ENCODE assay signal across 7 mouse cellular contexts in genomic region chr9:122568691-122569441, GRCm38 (mm10).
DNase-seq lines count a peak whose midpoint lies in the region; ATAC-seq and TF ChIP-seq lines count a peak whose summit lies in the region.

No protein-coding gene starts in this region.

- H3K4me3 ChIP-seq in lung, embryonic 14.5 days (ENCODE audit: low read depth, low read length) = peak overlapping the region; percentile 32
- peak overlapping the region; percentile 43 for H3K4me3 ChIP-seq in embryonic facial prominence, embryonic 14.5 days (ENCODE audit: low read depth, low read length)
- peak overlapping the region; percentile 45 for H3K4me3 ChIP-seq in limb, embryonic 14.5 days (replicated peaks; ENCODE audit: low read length)

- no peak for TF ChIP-seq CTCF in lung, embryonic 14.5 days (IDR thresholded peaks at IDR 0.05; ENCODE audit: low read depth)

- H3K36me3 ChIP-seq in lung, embryonic 14.5 days (ENCODE audit: insufficient read depth) = no peaks in the 10 kb centered on the region
- no peaks in the 10 kb centered on the region for H3K36me3 ChIP-seq in embryonic facial prominence, embryonic 14.5 days (ENCODE audit: control insufficient read depth, insufficient read depth, low read length)
- no peaks in the 10 kb centered on the region for H3K36me3 ChIP-seq in limb, embryonic 14.5 days (ENCODE audit: control insufficient read depth, insufficient read depth, low read length)

- 0 out of 2 replicates have a peak, but pooled peaks cover 3% of the 10 kb centered on the region for H3K4me1 ChIP-seq in lung, embryonic 14.5 days (ENCODE audit: insufficient read depth)
- H3K4me1 ChIP-seq in embryonic facial prominence, embryonic 14.5 days (ENCODE audit: control insufficient read depth, insufficient read depth, low read length) = peaks cover 11% of the 10 kb centered on the region
- H3K4me1 ChIP-seq in limb, embryonic 14.5 days (ENCODE audit: control insufficient read depth, insufficient read depth, low read length) = peaks cover 10% of the 10 kb centered on the region

- peak; percentile 54 for ATAC-seq in lung, embryonic 14.5 days (ENCODE audit: insufficient read depth)
- ATAC-seq in embryonic facial prominence, embryonic 14.5 days (ENCODE audit: low read depth) = peak; percentile 66
- no peak for ATAC-seq in limb, embryonic 14.5 days (ENCODE audit: low FRiP score, low read depth)

- no peak for TF ChIP-seq POLR2A in limb, embryonic 14.5 days (IDR thresholded peaks at IDR 0.05; ENCODE audit: borderline replicate concordance, extremely low read depth, insufficient read depth, insufficient read length)

- no peak overlapping the region for H3K27ac ChIP-seq in lung, embryonic 14.5 days (ENCODE audit: low read depth)
- H3K27ac ChIP-seq in embryonic facial prominence, embryonic 14.5 days (replicated peaks; ENCODE audit: low read depth, low read length) = no peak overlapping the region
- no peak overlapping the region for H3K27ac ChIP-seq in limb, embryonic 14.5 days (replicated peaks; ENCODE audit: low read depth, low read length)

- peak; percentile 54 for DNase-seq in lung, embryonic 14.5 days
- DNase-seq in lung, postnatal 36 days = no peak
- peak; percentile 48 for DNase-seq in embryonic facial prominence, embryonic 14.5 days (ENCODE audit: low spot score)
- peak; percentile 9 for DNase-seq in heart, postnatal 4 days
- DNase-seq in limb, embryonic 14.5 days (ENCODE audit: low spot score) = no peak
- DNase-seq in right cerebral cortex, postnatal 10 days (ENCODE audit: low spot score in 2 of 2) = peak; percentile 83 to 85
- no peak for DNase-seq in thymus, postnatal 10 days (ENCODE audit: low spot score in 2 of 2)

- H3K9me3 ChIP-seq in lung, embryonic 14.5 days (ENCODE audit: low read depth, low read length) = no peaks in the 10 kb centered on the region
- H3K9me3 ChIP-seq in embryonic facial prominence, embryonic 14.5 days (ENCODE audit: control insufficient read depth, low read length) = no peaks in the 10 kb centered on the region
- H3K9me3 ChIP-seq in limb, embryonic 14.5 days (ENCODE audit: control insufficient read depth, low read length) = no peaks in the 10 kb centered on the region

- peaks cover 76% of the 10 kb centered on the region for H3K27me3 ChIP-seq in lung, embryonic 14.5 days (ENCODE audit: insufficient read depth, low read length)
- H3K27me3 ChIP-seq in embryonic facial prominence, embryonic 14.5 days (replicated peaks; ENCODE audit: control insufficient read depth, insufficient read depth, low read length) = peaks cover 83% of the 10 kb centered on the region
- H3K27me3 ChIP-seq in limb, embryonic 14.5 days (ENCODE audit: control insufficient read depth, insufficient read depth, low read length) = peaks cover 81% of the 10 kb centered on the region

- no peak overlapping the region; the same call in 1 of the 2 replicates for H3K9ac ChIP-seq in lung, embryonic 14.5 days
- peak overlapping the region; percentile 52 for H3K9ac ChIP-seq in embryonic facial prominence, embryonic 14.5 days (ENCODE audit: low read depth, low read length)
- H3K9ac ChIP-seq in limb, embryonic 14.5 days (ENCODE audit: low read depth, low read length, severe bottlenecking) = no peak overlapping the region; the same call in 1 of the 2 replicates

- peak overlapping the region; percentile 61 for H3K4me2 ChIP-seq in lung, embryonic 14.5 days
- H3K4me2 ChIP-seq in embryonic facial prominence, embryonic 14.5 days (ENCODE audit: low read depth, low read length) = peak overlapping the region; percentile 88
- peak overlapping the region; percentile 89 for H3K4me2 ChIP-seq in limb, embryonic 14.5 days (replicated peaks; ENCODE audit: low read depth, low read length, severe bottlenecking)

- WGBS in lung, embryonic 14.5 days = under 1% methylated on average over 65 of the region's 68 CpGs
- under 1% methylated on average over 31 of the region's 68 CpGs for WGBS in embryonic facial prominence, embryonic 14.5 days
- under 1% methylated on average over 47 of the region's 68 CpGs for WGBS in limb, embryonic 14.5 days

Comparison
In these comparisons a context has a peak if more than half of its experiments do, and no peak if none do; other contexts are left out.
1. DNase-seq: peak in lung, embryonic 14.5 days (single experiment), embryonic facial prominence, embryonic 14.5 days (single experiment), heart, postnatal 4 days (single experiment) and right cerebral cortex, postnatal 10 days (2 of 2); none in lung, postnatal 36 days (single experiment), limb, embryonic 14.5 days (single experiment) and thymus, postnatal 10 days (0 of 2).
2. Peak in every context shown above with its lines, with median percentiles within 50 percentile points of each other: H3K4me2 ChIP-seq and H3K4me3 ChIP-seq.